Mouse (Mus musculus): ENCODE data around the gene Prr7. TPM values are rescaled to one million over a fixed set of nuclear protein-coding genes. Genes with fewer than 3 reads are reported as not detected.
A peak's percentile ranks its signal among the peaks of the same experiment; 100 is the strongest.
"Not testable (repeated sequence)": the region's sequence is repeated elsewhere in the genome, so short reads cannot be mapped to it uniquely, and the experiment has no call there.

Prr7 gene
- polyA plus RNA-seq, 1 experiment from 2014 or later = 0.53 TPM

DNA sequence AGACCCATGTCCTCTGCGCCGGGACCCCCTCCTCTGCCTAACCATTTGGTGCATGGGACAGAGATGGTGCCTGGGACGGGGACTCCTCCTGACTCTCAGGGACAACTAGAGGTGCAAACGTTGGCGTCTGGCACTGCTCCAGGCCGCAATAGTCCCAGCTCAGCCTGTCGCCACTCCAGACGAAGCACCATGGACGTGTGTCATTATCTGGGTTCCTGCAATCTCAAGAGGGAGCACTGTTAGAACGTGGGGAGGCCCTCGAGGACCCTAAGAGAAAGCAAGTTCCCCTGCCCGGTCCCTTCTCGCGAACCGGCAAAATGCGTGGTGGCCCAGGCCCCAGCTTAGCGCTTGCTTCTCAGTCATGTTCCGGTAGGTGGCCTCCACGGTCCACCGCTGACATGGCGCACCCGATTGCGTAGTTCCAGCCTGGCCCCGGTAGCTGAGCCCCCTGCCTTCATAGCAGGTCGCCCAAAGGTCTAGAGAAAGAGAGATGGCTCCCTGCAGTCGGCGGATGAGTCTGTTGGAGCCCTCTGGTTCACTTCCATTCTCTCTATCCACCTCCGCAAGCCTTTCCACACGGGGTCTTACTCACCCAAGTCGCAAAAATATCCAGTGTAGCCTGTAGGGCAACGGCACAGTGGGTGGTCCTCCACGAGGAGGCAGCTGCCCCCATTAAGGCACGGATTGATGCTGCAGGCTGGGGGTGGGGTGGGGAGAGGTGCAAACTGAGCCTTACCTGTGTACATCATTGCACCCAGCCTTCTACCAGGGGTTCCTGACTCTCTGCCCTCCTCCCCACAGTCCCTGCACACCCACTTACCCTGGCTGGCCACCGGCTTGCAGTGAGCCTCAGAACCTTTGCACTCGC, 42.9 kb upstream of the Prr7 start:
- ATAC-seq (ENCODE audit: insufficient read depth) (peak; percentile 84), DNase-seq (peak; percentile 81)
- Histone ChIP-seq H3K27ac (ENCODE audit: low read depth) (no peak overlapping the region), H3K27me3 (ENCODE audit: insufficient read depth, low read length) (peaks cover 41% of the 10 kb centered on the region), H3K9me3 (ENCODE audit: low read depth, low read length) (no peaks in the 10 kb centered on the region), H3K36me3 (ENCODE audit: insufficient read depth) (no peaks in the 10 kb centered on the region), H3K9ac (0 out of 2 replicates have a peak overlapping the region, but pooled peaks have one; percentile 35), H3K4me3 (ENCODE audit: low read depth, low read length) (peak overlapping the region; percentile 20), H3K4me2 (peak overlapping the region; percentile 47), H3K4me1 (ENCODE audit: insufficient read depth) (no peaks in the 10 kb centered on the region)
- TF ChIP-seq CTCF (IDR thresholded peaks at IDR 0.05; ENCODE audit: low read depth) = peak; percentile 84
- WGBS = 8% methylated on average over 35 of the region's 35 CpGs

DNA sequence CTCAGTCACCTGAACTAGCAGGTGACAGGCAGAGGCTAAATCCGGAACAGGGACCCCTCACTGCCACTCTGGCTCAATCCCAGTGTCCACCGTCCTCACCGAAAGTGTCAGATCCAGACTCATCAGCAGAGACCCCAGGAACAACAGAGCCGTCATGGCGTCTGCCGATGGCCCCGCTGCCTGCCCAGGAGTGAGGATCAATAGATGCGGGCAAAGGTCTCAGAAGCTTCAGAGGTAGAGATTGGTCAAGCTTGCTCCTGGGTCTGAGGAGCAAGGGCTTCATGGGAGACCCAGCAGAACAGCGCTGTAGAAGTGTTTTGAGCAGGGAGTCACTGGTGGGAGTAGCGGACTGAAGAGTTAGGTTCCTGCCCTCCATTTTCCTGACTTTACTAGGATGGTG, 37.5 kb upstream of the Prr7 start, which contains the start of gene F12:
F12 (minus strand) TSS at position 181 of the 400 bp plus-strand sequence.
- H3K36me3 ChIP-seq (ENCODE audit: insufficient read depth) = no peaks in the 10 kb centered on the region
- H3K9me3 ChIP-seq (ENCODE audit: low read depth, low read length) = no peaks in the 10 kb centered on the region
- ATAC-seq (ENCODE audit: insufficient read depth) (no peak), DNase-seq (no peak)
- no peak for TF ChIP-seq CTCF (IDR thresholded peaks at IDR 0.05; ENCODE audit: low read depth)
- 83% methylated on average over 10 of the region's 10 CpGs for WGBS
- H3K4me1 ChIP-seq (ENCODE audit: insufficient read depth) = no peaks in the 10 kb centered on the region
- H3K27ac ChIP-seq (ENCODE audit: low read depth) = no peak within 1 kb of the TSS
- no peak within 1 kb of the TSS for H3K9ac ChIP-seq
- H3K4me3 ChIP-seq (ENCODE audit: low read depth, low read length) = no peak within 1 kb of the TSS
- H3K27me3 ChIP-seq (ENCODE audit: insufficient read depth, low read length) = peaks cover 7% of the 10 kb centered on the region
- H3K4me2 ChIP-seq = no peak within 1 kb of the TSS

DNA sequence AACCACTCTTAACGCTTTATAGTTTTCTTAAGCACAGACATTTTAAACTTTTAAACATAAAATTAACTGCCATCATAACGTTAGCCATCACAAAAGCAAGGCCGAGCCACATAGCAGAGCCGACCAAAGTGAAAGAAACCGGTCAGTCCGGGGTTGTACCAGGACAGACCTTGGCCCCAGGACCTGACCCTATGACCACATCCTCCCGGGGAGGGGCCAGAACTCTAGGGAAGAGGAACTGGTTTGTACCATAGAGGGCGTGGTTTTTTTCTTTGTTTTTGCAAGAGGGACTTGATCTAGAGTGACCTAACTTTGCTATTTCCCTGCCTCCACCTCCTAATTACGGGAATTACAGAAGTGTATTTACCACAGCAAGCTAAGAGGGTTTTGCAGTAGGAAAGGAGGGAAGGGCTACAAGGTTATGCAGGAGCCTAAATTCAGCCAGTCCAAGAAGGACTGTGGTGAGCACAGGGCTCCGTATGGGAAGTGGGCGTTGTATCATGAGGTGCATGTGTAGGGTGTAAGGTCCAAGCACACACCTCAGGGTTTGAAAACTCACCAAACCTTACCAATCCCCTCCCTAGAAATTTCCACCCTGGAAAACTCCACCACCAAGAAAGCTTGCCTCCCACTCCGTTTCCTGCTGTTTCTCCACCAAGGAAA, 34.7 kb upstream of the Prr7 start:
- H3K36me3 ChIP-seq (ENCODE audit: insufficient read depth) = no peaks in the 10 kb centered on the region
- 61% methylated on average over 12 of the region's 12 CpGs for WGBS
- no peaks in the 10 kb centered on the region for H3K4me1 ChIP-seq (ENCODE audit: insufficient read depth)
- H3K4me3 ChIP-seq (ENCODE audit: low read depth, low read length) = no peak overlapping the region
- H3K27me3 ChIP-seq (ENCODE audit: insufficient read depth, low read length) = no peaks in the 10 kb centered on the region
- no peak for TF ChIP-seq CTCF (IDR thresholded peaks at IDR 0.05; ENCODE audit: low read depth)
- H3K27ac ChIP-seq (ENCODE audit: low read depth) = no peak overlapping the region
- no peaks in the 10 kb centered on the region for H3K9me3 ChIP-seq (ENCODE audit: low read depth, low read length)
- H3K4me2 ChIP-seq = no peak overlapping the region
- H3K9ac ChIP-seq = no peak overlapping the region
- no peak for DNase-seq
- ATAC-seq (ENCODE audit: insufficient read depth) = no peak

DNA sequence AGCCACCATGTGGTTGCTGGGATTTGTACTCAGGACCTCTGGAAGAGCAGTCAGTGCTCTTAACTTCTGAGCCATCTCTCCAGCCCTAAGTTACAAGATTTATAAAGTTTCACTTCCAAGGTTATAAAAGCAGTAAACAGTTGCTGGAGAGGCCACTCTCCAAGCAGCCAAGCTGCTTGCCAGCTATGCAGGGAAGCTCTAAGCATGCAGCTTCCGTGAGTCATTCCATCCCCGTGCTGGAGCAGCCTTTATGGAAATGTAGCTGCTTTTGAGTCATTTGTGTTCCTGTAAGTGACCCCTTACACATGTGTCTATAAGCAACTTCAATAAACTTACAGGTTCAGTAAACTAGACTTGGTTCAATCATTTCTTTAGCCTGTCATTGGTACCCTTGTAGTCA, 33.5 kb upstream of the Prr7 start:
- 88% methylated on average over 2 of the region's 2 CpGs for WGBS
- no peak for DNase-seq
- Histone ChIP-seq H3K4me3 (ENCODE audit: low read depth, low read length) (no peak overlapping the region), H3K4me2 (no peak overlapping the region), H3K27ac (ENCODE audit: low read depth) (no peak overlapping the region), H3K27me3 (ENCODE audit: insufficient read depth, low read length) (no peaks in the 10 kb centered on the region), H3K4me1 (ENCODE audit: insufficient read depth) (no peaks in the 10 kb centered on the region), H3K9me3 (ENCODE audit: low read depth, low read length) (no peaks in the 10 kb centered on the region), H3K9ac (no peak overlapping the region), H3K36me3 (ENCODE audit: insufficient read depth) (no peaks in the 10 kb centered on the region)
- no peak for TF ChIP-seq CTCF (IDR thresholded peaks at IDR 0.05; ENCODE audit: low read depth)
- no peak for ATAC-seq (ENCODE audit: insufficient read depth)

- Histone ChIP-seq H3K4me1 (ENCODE audit: insufficient read depth) (no peaks in the 10 kb centered on the region), H3K9me3 (ENCODE audit: low read depth, low read length) (no peaks in the 10 kb centered on the region), H3K27me3 (ENCODE audit: insufficient read depth, low read length) (no peaks in the 10 kb centered on the region), H3K4me2 (no peak overlapping the region), H3K27ac (ENCODE audit: low read depth) (no peak overlapping the region), H3K4me3 (ENCODE audit: low read depth, low read length) (no peak overlapping the region), H3K9ac (no peak overlapping the region), H3K36me3 (ENCODE audit: insufficient read depth) (no peaks in the 10 kb centered on the region)
- no peak for TF ChIP-seq CTCF (IDR thresholded peaks at IDR 0.05; ENCODE audit: low read depth)
- DNase-seq = no peak
- ATAC-seq (ENCODE audit: insufficient read depth) = no peak
- WGBS = 60% methylated on average over 10 of the region's 10 CpGs
These were observed 32.0 kb upstream of the Prr7 start for GRCm38 (mm10) chr13:55431889-55432685.

- not testable (repeated sequence) for H3K36me3 ChIP-seq (ENCODE audit: insufficient read depth); H3K4me2 ChIP-seq; H3K27me3 ChIP-seq (ENCODE audit: insufficient read depth, low read length); ATAC-seq (ENCODE audit: insufficient read depth); H3K9ac ChIP-seq; DNase-seq; H3K9me3 ChIP-seq (ENCODE audit: low read depth, low read length); H3K27ac ChIP-seq (ENCODE audit: low read depth); H3K4me3 ChIP-seq (ENCODE audit: low read depth, low read length); H3K4me1 ChIP-seq (ENCODE audit: insufficient read depth)
- 78% methylated on average over 14 of the region's 15 CpGs for WGBS
These were observed 26.9 kb upstream of the Prr7 start for GRCm38 (mm10) chr13:55437111-55437629.
